Mouse (Mus musculus) c-Kit-positive CD71-negative TER-119-negative erythroid progenitor cells, embryonic 14.5 days (primary cell): ENCODE data around the gene Miox.

Source experiments
- DNase-seq: peaks from one replicate; pipeline ENCODE4 v3.0.0-alpha.2; 2013; ENCODE audit warnings: low read depth

Miox gene

GRCm38 (mm10) chr15:89334271-89334670 is at the start of gene Miox:
Gene Miox (plus strand): TSS chr15:89334398.
- no peak for DNase-seq

- DNase-seq, result no peak
These were observed 49.2 kb upstream of the Miox start for GRCm38 (mm10) chr15:89285004-89285403.

GRCm38 (mm10) chr15:89285478-89285877 is 48.7 kb upstream of the Miox start:
- no peak for DNase-seq

- no peak for DNase-seq
These were observed 48.1 kb upstream of the Miox start for GRCm38 (mm10) chr15:89286114-89286513.

GRCm38 (mm10) chr15:89286582-89286981 is 47.6 kb upstream of the Miox start:
- DNase-seq, result no peak

- DNase-seq, result no peak
These were observed 45.9 kb upstream of the Miox start for GRCm38 (mm10) chr15:89288227-89288767.

- no peak for DNase-seq
These were observed 44.7 kb upstream of the Miox start for GRCm38 (mm10) chr15:89289455-89289854.

GRCm38 (mm10) chr15:89291521-89291920 is 42.7 kb upstream of the Miox start:
- no peak for DNase-seq

- DNase-seq, result no peak
These were observed 41.4 kb upstream of the Miox start for GRCm38 (mm10) chr15:89292795-89293194.

GRCm38 (mm10) chr15:89293778-89294177 is 40.4 kb upstream of the Miox start:
- DNase-seq, result no peak

- DNase-seq, result no peak
These were observed 38.5 kb upstream of the Miox start for GRCm38 (mm10) chr15:89295580-89296165.

GRCm38 (mm10) chr15:89296465-89296864 is 37.7 kb upstream of the Miox start:
- DNase-seq, result no peak

GRCm38 (mm10) chr15:89297695-89298094 is 36.5 kb upstream of the Miox start:
- no peak for DNase-seq

GRCm38 (mm10) chr15:89300180-89300579 is 34.0 kb upstream of the Miox start:
- DNase-seq, result no peak

- DNase-seq, result no peak
These were observed 33.6 kb upstream of the Miox start for GRCm38 (mm10) chr15:89300600-89300999.

GRCm38 (mm10) chr15:89305966-89306365 is 28.2 kb upstream of the Miox start:
- DNase-seq, result no peak

GRCm38 (mm10) chr15:89307461-89307860 is 26.7 kb upstream of the Miox start:
- no peak for DNase-seq

- no peak for DNase-seq
These were observed 25.6 kb upstream of the Miox start for GRCm38 (mm10) chr15:89308406-89309139.

GRCm38 (mm10) chr15:89309962-89310498 is 24.2 kb upstream of the Miox start:
- DNase-seq, result no peak

GRCm38 (mm10) chr15:89313359-89313758 is 20.8 kb upstream of the Miox start:
- no peak for DNase-seq

- no peak for DNase-seq
These were observed 20.1 kb upstream of the Miox start for GRCm38 (mm10) chr15:89314107-89314506.

GRCm38 (mm10) chr15:89314511-89315189 is 19.5 kb upstream of the Miox start:
- DNase-seq, result no peak
